Mouse (Mus musculus) gastrocnemius, adult 18-20 months (tissue): ENCODE results near the gene Susd4. TPM values are rescaled to one million over a fixed set of nuclear protein-coding genes. Genes with fewer than 3 reads are reported as not detected.

ENCODE experiments used
- DNase-seq: peaks from one replicate; pipeline ENCODE4 v3.0.0; 2021; ENCODE audit warnings: low spot score
- total RNA-seq, 2 experiments: library from RNA; stranded (reverse); gene quantifications; 2 replicates each; pipeline ENCODE4 v1.2.3; 2021

Susd4 gene
- total RNA-seq, 2 experiments from 2014 or later, result 0.18 to 0.62 TPM

DNA sequence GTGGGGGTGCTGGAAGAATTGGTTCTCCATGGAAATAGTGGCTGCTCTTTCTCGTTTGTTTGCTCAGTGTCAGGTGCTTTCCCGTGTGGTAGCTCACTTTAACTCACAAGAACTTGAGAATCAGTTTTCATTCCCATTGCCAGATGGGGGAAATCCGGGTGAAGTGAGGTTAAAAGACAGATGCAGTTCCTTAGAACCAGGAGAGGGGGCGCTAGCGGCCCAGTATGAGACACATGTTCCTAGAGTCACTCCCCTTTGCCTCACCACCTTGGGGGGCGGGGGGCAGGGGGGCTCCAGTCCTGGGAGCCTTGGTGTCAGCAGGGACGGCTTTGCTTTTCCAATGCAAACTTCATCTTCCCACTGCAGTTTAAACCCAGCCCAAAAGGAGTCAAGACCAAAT lies 23.4 kb downstream of the Susd4 start:
- no peak for DNase-seq

DNA sequence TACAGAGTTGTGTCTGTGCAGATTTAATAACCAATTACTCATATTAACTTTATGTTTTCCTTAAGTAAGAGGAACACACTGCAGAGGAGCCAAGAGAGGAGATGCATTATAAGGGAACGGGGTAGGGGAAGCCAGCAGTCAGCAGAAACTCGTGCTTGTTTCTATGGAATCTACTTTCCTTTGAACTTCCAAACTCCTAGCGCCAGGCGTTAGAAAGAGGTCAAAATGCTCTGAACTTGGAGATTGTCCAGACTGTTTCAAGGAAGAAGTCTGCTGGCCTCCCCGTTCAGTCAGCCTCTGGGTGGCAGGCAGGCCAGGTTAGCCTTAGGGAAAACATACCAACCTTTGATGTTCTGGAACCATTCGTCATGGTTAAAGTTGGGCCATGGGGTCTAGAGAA lies 25.2 kb downstream of the Susd4 start:
- no peak for DNase-seq

DNA sequence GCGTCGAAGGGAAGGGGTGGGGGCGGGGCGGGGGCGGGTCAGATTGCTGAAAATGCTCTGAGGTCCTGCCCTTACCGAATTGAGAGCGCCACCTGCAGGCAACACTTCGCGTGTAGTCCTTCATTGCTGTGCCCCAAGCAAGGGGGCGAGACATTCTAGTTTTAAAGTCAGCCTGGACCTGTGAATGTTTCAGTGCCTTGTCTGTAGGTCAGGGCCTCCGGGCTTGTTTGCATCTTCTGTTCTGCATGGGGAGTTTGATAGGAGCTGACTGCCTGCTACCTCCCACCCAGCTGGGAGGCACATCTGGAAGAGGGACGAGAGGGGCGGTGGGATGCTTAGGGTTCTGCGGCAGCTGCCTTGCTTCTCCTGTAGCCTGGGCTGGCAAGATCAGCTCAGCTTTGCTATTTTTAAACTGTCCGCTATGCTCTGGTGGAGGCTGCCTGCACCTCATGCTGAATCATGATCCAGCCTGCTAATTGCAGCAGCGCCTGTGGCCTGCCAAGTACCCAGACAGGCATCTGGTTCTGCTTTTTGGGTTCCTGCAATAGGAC lies 28.9 kb downstream of the Susd4 start:
- DNase-seq, result peak; percentile 77

DNA sequence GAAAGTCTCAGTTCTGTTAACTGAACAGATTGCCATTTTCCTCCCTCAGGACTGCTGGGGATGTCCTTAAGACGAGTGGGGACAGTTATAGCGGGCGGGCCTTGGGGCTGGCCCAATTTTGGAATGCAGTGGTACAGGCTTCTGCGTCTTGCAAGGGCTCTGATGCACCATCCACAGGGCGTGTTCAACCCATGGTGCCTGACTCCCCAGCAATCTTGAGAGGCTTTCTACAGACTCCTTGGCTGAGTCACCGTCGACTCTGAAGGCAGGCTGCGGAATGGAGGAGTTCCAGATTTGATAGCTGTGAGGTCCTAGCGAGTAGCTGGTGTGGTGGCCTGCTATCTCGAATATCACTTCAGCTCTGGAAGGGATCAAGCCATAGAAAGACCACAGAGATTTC lies 30.6 kb downstream of the Susd4 start:
- DNase-seq, result no peak

DNA sequence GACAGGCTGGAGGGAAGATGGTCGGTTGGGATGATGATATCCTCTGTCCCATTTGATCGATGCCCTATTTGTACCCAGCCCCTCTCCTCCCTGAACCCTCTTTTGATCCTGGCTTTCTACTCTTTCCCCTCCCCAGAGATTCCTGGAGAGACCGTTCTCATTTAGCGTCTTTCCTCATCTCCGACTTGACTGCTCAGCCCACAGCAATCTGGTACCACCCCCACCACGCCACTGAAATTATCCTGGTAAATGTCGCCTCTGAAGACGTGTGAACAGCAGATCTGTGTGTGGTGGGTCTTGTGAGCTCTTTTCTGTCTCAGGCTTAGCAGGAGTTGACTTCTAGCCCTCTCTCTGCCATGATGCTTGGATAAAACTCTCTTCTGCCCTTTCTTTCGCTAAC lies 31.0 kb downstream of the Susd4 start:
- no peak for DNase-seq

DNA sequence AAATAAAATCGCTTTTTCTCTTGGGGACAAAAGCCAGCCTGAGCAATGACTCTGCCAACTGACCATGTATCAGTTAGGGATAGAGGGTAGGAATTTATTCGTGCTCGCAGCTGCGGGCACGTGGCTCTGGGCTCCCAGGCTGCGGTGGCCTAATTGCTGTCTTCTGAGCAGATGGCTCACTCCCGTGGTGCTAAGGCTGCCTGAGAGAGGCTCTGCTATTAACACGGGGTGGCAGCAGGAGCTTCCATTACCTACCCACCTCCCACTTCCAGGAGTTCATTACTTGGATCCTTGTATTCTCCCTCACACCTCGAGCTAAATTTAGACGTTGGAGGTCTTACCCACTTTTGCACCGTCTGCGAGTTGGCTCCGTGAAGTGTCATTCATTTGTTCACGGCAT lies 33.4 kb downstream of the Susd4 start:
- DNase-seq, result no peak

DNA sequence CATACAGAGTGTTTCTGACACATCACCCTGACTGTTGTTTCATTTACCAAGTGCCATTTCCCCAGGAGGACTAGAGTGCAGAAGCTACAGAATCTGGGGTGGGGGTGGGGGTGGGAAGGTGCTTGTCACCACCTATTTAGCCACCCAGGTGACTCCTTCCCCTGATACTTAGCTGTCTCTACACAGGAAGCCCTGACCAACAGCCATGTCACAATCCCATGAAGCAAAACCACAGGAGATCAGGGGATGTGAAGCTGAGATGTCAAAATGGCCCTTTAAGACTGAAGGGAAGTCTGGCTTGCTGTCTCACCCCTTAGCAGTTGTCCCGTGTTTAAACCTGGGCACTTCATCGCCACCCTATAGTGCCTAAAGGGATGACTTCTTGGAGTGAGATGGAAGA lies 37.9 kb downstream of the Susd4 start:
- DNase-seq, result no peak

DNA sequence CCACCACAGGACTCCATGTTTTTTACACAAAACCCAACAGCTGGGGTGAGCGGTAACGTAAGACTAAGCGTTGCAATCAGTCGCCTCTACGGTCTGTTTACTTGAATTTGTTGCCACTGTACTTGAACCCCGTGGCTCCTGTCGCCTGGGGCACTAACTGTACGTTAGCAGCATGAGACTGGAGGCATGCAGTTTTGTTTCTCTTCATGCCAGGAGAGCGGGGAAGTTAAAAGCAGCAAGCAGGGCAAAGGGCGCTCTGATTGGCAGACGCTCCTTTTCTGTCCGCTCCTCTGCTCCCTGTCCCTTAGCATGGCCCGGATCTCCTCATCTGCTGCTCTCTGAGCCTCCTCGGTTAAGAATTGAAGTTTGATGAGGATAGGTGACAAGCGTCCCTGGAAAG lies 39.2 kb downstream of the Susd4 start:
- DNase-seq, result no peak

DNA sequence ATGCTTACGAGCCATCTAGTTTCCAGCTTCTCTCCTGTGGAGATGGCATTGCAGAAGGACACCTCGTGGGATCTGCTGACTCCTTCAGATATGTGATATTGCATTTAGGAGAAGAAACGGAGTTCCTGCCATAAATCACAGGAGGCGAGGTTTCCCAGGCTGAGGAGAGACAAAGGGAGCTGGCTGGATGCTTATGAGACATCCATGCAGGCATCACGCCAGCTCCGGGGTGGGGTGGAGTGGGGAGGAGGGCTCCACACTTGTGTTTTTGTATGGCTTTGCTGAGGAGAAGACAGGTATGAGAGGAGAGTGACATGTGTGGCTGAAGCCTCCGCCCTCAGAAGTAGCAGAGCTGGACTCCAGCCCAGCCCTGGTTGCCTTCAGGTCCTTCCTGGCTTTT lies 50.3 kb downstream of the Susd4 start:
- no peak for DNase-seq

DNA sequence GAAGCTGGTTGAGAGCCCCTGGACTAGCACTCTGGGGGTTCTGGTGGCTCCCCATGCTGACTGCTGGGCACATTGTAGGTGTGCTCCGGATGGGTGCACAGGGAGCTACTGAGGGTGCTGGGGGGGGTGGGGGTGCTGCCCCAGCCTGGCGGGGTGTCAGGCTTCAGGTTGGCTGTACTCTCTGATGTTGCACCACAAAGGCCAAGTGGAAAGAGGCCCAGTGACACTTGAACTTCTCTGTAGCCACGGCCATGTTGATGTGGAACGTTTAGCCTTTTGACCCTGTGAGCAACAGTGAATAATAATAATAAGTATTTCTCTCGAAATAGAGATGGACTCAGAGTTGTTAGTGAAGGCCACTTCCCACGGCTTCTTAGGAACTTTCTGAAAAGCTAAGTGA lies 50.9 kb downstream of the Susd4 start:
- peak; percentile 30 for DNase-seq

DNA sequence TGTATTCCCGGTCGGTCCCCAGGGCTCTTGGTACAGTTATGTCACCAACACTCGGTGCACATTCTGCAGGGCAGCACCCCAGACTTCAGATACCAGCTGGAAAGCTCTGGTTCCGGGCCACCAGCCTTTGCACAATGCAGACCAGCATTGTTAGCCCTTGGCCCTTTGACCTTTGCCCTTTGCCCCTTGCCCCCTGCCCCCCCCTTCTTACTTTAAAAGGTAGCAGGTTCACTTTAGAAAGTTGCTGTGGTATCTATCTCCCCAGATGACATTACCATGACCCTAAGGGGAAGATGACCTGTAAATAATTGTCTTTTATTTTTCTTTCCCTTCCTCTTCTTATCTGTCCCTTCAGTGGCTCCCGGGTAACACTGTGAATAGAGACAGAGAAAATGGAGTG lies 53.4 kb downstream of the Susd4 start:
- DNase-seq, result no peak

DNA sequence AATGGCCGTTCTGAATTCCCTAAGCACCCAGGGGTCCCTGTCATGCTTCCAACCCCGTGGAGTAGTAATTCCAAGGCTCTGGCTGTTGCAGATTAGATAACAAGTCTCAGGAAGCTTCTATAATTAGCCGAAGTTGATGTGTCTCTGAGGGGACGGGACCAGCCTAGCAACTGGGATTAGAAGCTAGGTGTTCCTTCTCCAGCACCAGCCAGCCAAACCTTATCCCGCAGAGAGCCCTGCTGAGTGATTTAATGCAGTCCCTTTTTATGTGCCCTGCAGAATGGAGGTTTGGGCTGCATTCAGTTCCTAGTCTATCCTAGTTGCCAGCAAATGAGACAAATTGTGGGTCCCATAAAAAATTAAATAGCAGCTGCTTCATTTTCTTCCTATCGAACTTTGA lies 54.0 kb downstream of the Susd4 start:
- no peak for DNase-seq

DNA sequence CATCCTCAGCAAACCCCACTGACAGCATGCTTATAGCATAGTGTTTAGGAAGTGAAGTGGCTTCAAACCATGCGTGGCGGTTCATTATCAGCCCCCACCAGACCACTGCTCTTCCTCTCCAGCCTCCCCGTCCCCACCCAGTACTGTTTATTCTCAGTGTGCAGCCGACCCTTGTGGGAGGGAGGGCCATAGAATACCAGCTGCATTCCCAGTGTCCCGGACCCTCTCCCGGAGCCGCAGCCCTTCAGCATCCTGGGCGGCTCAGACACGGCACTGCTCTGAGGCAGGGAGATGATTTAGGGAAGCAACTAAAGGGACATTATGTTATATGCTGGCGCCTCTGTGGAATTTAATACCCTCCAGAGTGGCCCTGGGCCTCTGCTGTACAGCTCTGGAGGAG lies 55.3 kb downstream of the Susd4 start:
- DNase-seq, result no peak

DNA sequence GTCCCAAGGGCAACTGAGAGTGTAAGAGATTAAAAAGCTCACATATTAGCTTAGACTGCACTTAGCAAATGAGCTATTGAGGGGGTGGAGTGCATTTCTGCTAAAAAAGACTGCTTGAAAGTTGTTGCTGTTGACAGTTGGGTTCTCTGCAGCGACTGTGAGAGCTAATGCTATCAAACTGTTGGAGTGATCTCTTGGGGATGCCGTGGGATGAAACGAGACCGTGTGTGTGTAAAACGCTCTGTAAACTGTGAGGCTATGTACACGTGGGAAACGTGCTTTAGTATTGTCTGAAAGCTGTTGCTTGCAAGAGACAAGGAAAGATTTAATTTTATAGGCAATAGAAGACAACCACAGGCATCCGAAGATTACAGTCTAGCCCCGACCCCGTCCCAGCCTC lies 59.1 kb downstream of the Susd4 start:
- no peak for DNase-seq

DNA sequence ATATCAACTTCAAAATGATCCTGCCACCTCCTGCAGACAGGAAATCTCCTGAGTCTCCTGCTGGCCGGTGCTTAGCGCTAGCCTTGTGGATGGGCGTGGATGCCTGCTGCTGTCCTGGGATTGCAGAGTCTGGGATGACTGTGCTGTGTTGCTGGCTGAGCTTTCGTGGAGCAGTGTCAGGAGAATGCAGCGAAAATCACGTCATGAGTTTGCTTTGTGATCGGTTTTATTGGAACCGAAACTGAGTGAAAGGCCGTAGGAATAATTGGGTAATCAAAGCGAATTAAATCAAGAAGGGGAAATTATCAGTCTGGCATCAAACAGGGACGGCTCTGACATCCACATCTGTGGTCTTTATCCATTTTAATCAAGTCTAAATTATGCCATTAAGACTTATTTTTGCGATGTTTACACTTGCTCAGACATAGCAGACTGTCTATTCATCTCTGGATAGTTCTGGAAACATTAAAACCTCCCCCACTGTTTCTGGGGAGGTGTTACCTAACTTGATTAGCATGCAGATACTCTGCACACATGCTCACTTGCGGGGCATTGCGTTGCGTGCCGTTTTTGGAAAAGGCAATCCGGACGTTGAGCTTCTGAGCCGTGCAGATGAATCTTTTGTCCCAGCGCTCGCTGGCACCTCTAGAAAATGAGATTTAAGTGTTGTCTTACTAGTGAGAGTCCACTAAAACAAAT lies 60.2 kb downstream of the Susd4 start:
- peak; percentile 9 for DNase-seq

DNA sequence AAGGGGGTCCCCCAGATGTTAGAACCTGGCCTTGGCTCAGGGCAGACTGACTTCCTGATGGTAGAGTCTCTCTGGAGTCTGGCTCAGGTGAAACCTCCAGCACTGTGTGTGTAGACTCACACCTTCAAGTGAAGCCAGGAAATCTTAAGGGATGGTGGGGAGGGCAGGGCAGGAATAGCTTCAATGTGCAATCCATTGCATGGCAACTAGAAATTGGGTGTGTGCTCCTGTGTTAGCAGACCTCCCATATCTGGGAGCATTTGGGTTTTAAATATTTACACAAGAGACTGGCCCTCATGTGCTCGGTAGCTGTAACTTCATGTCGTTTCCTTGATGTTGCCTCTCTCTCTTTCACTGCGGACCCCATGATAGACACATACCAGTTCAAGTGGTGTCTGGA lies 62.9 kb downstream of the Susd4 start:
- DNase-seq, result no peak

DNA sequence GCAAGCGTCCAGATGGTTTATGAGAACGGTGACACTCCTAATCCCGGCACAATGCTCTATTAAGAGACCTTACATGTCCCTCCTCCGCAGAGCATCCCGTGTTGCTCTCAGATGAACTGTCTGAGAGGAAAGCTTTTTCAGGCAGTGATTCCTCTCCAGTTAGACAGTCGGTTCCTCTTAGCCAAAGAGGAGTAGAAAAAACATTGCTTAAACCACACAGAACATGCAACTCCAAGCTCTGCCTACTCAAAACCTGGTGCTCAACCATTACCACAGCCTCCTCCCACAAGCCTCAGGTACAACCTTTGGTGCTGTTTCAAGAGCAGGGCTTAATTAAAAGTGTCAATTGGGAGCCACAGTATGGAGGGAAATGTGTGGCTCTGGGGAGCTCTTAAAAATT lies 74.4 kb downstream of the Susd4 start:
- no peak for DNase-seq

DNA sequence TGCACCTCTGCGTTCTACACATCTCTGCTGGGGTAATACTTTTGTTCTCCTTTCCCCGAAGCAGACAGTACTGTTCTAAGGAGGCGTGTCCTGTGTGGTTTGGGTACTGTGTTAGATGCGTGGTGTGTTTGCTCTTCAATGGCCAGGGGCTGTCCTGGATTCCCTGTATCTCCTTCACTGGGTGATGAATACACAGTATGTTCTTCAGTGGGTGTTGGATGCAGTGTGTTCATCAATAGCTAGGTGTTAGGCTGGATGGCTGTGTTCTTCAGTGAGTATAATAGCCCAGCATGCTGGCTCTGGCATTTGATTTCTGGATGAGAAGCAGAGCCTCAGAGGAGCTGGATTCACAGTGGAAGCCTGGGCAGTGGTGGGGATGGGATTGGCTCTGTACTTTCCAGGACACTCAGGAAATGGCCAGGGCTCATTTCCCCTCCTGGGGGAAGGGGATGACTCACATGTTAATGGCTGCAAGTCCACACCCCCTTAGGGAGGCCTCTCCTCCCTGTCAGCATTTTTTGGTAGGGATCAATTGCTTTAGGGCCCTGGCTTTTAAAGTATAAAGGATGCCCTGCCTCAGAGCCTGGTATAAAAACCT lies 75.8 kb downstream of the Susd4 start:
- DNase-seq, result peak; percentile 8

DNA sequence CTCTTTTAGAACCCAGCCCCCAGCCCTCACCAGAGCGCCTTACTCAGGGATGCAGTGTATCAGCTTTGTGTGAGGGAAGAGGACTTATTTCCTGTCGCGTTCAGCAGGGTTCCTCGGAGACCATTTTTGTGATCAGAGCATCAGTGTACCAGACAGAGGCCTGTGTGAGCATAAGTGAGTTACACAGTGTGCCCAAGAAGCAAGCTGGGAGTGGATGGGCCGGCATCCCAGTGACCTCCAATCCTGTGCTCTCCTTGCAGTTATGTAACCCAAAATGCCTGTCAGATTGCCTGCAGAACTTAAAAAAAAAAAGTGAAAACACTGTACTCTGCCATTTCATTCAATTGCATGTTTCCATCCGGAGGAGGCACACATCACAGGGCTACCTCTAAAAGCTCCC lies 76.4 kb downstream of the Susd4 start:
- no peak for DNase-seq

DNA sequence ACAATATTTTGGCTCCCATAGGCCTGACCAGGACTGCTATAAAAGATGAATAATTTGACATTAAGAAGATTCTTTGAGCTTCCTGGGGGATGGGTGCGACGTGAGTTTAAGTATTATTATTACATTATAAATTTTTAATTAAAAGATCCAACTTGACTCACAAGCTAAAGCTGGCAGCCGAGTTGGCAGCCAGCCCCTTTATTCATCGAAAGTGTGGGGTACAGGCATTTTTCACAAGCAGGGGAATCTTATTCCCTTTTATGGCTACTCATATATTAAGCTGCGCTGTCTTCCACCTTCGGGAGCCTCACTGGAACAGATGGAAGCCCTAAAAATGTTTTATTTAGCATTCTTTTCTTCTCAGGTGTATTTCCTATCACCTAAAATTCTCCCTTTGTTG lies 76.9 kb downstream of the Susd4 start:
- no peak for DNase-seq

DNA sequence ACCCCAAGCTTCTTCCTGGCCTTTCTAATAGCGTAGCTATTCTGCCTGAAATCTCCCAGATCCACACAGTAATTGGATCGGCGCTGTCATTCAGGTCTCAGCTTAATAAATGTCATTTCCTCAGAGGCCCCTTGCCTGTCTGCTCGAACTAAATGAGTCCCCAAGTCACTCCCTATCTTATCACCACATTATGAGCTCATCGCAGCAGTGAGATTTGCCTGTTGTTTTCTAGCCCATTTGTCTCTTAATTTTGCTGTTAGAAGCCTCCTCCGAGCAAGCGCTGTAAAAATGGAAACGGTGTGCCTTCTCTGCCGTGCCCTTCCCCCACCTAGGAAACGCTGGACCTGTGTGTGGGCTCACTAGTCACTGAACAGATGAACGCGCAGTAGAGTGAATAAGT lies 85.9 kb downstream of the Susd4 start:
- DNase-seq, result no peak

DNA sequence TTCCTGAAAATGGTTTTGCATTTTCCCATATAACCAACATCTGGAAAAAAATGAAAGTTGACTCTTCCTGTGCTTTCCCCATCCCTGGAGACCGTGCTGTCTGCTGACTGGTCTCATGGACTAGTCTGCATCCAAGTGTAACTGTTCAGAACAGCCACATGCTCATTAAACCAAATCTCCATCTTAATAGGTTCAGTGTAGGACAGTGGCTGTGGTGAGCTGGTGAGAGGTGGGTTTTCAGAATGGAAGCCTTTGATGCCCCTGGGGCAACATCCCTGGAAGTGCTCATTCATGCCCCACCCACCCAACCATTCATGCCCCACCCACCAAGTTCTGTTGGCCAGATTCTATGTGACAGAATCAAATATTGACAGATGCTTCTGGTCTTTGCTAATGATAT lies 86.4 kb downstream of the Susd4 start:
- DNase-seq, result no peak

DNA sequence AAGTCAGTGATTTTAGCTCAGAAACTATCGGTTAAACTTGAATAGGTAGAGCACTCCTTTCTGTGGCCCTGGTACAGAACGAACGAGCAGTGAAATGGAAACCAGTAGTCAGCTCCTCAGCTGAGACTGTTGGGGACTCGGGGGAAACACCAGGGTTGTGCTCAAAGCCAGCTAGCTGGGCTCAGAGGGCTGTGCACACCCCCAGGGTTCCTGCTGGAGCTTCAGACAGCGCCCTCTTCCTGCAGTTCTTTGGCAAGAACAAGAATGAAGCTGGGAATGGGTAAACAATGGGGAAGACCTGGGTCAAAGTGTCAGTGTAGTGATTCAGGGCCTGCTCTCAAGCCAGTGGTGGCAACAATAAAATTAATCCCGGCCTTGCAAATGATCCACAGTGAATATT lies 88.5 kb downstream of the Susd4 start:
- no peak for DNase-seq

DNA sequence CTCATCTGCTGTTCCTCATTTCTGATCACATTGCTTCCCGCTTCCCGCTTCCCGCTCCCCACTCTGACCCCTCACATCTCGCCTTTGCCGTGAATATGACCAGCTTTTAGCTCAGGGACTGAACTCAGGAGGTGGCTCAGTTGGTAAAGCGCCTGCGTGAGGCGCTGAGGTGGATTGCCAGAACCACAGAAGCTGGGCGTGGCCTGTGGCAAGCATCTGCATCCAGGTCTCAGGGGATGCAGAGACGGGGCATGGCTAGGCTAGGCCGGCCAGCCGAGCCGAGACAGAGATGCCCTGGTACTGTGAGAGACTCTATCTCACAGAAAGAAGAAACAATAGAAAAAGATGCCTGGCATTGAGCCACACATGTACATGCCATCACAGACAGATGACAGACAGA lies 93.0 kb downstream of the Susd4 start:
- no peak for DNase-seq
